Mouse (Mus musculus) 416B (cell line): ENCODE data around the gene Hist1h2aa.

Experiments
- DNase-seq: peaks from one replicate; pipeline ENCODE4 v3.0.0; 2011; ENCODE audit warnings: low read depth

The Hist1h2aa gene

GRCm38 (mm10) chr13:23942861-23943260 is 8.6 kb downstream of the Hist1h2aa start:
- DNase-seq = peak; percentile 42

- DNase-seq = no peak
Observed at GRCm38 (mm10) chr13:23946254-23946653, 12.0 kb downstream of the Hist1h2aa start.

- DNase-seq = no peak
Observed at GRCm38 (mm10) chr13:23949484-23950246, 15.4 kb downstream of the Hist1h2aa start.

- peak; percentile 72 for DNase-seq
Observed at GRCm38 (mm10) chr13:23950928-23951327, 16.7 kb downstream of the Hist1h2aa start.

- DNase-seq = no peak
Observed at GRCm38 (mm10) chr13:23959776-23960175, 25.5 kb downstream of the Hist1h2aa start.

- DNase-seq = no peak
Observed at GRCm38 (mm10) chr13:23964909-23965308, 30.6 kb downstream of the Hist1h2aa start.

GRCm38 (mm10) chr13:23971870-23972269 is 37.6 kb downstream of the Hist1h2aa start:
- no peak for DNase-seq

GRCm38 (mm10) chr13:23972271-23972670 is 38.0 kb downstream of the Hist1h2aa start:
- DNase-seq = no peak
